Mouse (Mus musculus) activated CD4-positive, CD25-positive, alpha-beta regulatory T cell, adult 4 months (primary cell): ENCODE results near the gene Bex1. TPM values are rescaled to one million over a fixed set of nuclear protein-coding genes. Genes with fewer than 3 reads are reported as not detected.

Source experiments
- ATAC-seq: one replicate; pipeline ENCODE4 v1.8.0; 2017
- polyA plus RNA-seq, 2 experiments: library from polyadenylated mRNA; unstranded; fragments of 100-300 nt; shearing (Covaris generic); gene quantifications; one replicate each; pipeline ENCODE4 v1.2.1; 2017

Gene Bex1
- polyA plus RNA-seq, 2 experiments from 2014 or later = not detected

DNA sequence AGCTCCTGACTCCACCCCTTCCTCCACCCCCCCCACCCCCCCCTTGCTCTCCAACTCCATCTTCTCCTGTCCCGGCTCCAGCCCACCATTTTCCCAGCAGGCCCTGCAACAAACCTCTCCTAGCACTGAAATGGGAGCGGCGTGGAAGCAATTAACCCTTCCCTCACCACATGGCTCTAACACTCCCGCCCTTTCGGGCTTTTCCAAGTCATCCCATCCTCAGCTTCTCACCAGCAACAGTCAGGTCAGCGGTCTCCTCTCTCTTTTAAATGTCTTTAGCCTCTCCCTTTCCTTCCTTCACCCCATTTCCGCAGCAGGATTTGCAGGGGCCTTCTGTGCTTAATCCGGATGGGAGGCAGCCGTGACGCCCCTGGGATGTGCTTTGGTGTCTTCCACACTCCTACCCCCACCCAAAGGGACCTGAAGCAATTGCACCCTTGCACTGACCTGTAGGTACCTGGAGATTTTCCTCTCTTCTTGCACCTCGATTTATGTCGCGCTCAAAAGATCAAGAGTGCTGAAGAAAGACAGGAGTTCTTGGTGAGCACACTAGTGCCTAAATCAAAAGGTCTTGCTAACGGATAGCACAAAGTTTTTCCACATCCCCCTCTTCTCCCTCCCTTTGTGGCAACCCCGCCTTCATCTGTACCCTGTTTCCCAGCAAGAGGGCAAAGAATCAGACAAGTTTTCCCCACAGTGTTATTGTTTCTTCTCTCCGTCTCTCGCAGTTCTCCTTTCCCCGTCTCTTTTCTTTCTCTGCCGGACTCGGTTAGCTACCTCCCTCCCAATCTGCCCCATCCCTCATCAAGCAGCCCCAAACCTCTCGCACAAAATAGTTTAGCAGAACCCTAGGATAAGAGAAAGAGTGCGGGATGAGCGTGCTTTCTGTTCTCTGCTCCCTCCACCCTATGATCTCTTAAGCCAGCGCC, 43.9 kb downstream of the Bex1 start:
- no peak for ATAC-seq

DNA sequence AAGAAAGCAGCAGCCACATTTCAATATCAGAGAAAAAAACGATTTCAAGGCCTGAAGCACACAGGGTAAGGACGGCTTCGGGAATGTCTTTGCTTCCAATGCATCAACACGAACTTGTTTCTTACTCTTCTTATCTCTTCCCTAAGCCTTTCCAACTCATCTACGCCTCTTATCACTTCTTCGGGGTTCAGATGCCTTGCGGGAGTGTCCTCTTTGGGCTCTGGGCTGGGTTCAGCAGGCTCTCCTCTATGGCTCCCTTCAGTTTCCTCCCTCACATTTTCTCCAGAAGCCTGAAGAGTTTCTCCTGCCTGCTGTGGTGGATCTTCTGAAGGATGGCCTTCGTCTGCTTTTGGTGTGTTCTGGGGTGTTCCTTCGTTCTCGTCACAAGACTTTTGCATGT, 44.7 kb downstream of the Bex1 start:
- no peak for ATAC-seq

Other genes with a start within 250 kb of the Bex1 start
- 1 to 10 TPM; 5.1 to 6.0 TPM for gene Arxes2, start 221.7 kb downstream of the Bex1 start, polyA plus RNA-seq
- gene Arxes1, start 182.1 kb downstream of the Bex1 start, polyA plus RNA-seq = not detected
- under 1 TPM in 1 of 2 experiments, not detected in 1; 0.75 TPM for gene Bex2, start 147.3 kb downstream of the Bex1 start, polyA plus RNA-seq
- gene Nxf3, start 130.3 kb downstream of the Bex1 start, polyA plus RNA-seq = not detected
- gene Bex4, start 76.5 kb downstream of the Bex1 start, polyA plus RNA-seq = not detected
- gene Tceal8, start 43.2 kb downstream of the Bex1 start, polyA plus RNA-seq = 1 to 10 TPM in 1 of 2 experiments, under 1 TPM in 1; 0.40 to 1.5 TPM
- not detected for gene Tceal5, start 11.6 kb downstream of the Bex1 start, polyA plus RNA-seq
- gene Tceal7, start 734 bp downstream of the Bex1 start, polyA plus RNA-seq = not detected
- gene Tceal9, start 29.6 kb upstream of the Bex1 start, polyA plus RNA-seq = 10 to 100 TPM; 57.9 to 72.5 TPM
- gene Bex3, start 54.7 kb upstream of the Bex1 start, polyA plus RNA-seq = 10 to 100 TPM; 72.1 to 86.9 TPM